Mouse (Mus musculus) lung, postnatal 0 days (tissue): ENCODE results near the gene Clstn1.
"Not testable (repeated sequence)": the region's sequence is repeated elsewhere in the genome, so short reads cannot be mapped to it uniquely, and the experiment has no call there.

Experiments used
- CTCF ChIP-seq: IDR thresholded peaks from 2 replicates; pipeline ENCODE4 v1.5.1; 2016; ENCODE audit warnings: antibody characterized with exemption, mild to moderate bottlenecking
- EP300 ChIP-seq: IDR thresholded peaks from 2 replicates; pipeline ENCODE4 v1.6.1; 2016; ENCODE audit warnings: antibody characterized with exemption, mild to moderate bottlenecking, control low read depth

- not testable (repeated sequence) for TF ChIP-seq CTCF, EP300
These were observed 30.7 kb downstream of the Clstn1 start for GRCm38 (mm10) chr4:149616999-149617398.
